Mouse (Mus musculus): ENCODE measurements at regions not wholly inside any gene's neighbourhood (a gene's known extent, or its start where the extent isn't known, plus 50 kb on each side); places are given as distances from the start of the nearest gene placed in this dataset.
A peak's percentile ranks its signal among the peaks of the same experiment; 100 is the strongest.

DNA sequence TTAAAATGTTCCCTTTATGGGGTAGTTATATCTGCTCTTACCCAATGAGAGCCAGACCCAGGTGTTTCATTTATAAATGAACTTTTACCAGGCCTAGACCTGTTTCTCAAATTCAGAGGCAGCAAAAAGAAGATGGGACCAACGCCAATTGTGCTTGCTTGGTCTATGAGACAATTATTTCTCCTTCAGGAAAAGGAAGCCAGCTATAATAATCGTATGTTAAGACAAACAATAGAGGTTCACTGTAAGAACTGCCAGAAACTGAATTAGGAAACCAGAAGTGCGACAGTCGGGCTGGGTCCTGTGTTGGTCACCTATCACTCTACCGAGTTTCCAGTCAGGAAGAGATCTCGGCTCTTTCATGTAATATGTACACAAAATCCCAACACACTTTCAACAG is 335.8 kb upstream of the Dach1 start:
- no peak for DNase-seq

DNA sequence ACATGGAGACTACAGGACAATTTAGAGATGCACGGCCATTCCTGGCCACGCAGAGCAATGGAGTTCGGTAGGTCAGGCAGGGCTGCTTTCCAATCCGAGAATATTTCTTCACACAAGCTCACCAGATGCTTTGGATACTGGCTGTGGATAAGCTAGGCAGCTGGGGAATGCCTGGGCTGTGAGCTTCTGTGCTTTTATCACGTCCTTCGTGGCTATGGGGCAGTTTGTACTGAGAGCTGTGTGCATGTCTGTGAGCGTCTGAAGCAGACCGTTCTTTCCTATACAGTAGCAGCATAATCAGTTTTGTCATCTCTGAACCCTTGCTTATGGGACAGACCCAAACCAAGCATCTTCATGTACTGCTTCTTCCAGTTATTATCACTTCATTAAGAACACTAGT is 307.9 kb upstream of the Dach1 start:
- no peak for DNase-seq

DNA sequence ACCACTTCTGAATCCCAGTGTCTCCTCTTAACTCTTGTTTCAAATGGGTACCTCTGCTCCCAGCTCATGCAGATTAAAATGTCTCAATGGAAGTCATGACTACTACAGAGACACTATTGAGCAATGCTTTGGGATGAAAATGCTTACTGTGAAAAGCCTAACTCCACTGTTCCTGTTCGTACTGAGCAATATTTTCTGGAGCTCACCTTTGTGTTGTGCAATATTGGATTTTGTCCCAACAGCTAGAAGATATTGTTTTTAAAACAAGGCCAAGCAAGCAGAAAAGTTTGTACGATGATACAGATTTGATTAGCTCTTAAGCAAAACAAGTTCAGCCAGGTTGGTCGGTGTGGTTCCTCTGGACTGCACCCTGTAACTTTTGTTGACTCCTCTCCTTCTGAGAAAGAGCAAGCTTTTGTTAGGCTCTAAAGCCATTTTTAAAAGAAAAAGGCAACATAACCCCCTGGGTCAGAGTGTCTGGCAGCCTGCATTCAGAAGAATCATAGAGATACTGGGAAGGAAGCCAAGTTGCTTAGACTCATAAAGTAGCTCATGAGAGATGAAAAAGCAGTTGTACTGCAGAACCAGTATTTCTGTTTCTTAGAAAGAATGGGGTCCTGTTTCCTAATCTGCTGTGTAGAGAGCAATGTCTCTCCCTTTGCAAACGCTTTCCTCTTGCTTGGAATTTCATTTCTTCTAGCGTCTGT is 302.4 kb upstream of the Dach1 start:
- no peak for DNase-seq

DNA sequence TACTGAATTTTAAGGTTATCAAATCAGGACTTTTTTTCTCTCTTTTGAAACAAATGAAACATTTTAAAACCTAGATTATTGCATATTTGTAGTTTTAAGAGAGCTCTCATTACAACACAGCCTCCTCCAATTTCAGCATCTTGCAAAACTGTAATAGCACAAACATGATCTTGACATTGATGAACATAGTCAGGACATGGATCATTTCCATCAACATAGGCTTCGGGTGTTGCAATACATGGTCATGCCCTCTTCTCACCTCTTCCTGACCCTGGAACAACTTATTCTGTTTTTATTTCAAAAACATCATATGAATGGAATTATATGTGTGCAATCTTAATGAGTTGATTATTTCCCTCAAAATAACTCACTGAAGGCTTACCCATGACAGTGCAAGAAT is 284.9 kb upstream of the Dach1 start:
- DNase-seq, result no peak

DNA sequence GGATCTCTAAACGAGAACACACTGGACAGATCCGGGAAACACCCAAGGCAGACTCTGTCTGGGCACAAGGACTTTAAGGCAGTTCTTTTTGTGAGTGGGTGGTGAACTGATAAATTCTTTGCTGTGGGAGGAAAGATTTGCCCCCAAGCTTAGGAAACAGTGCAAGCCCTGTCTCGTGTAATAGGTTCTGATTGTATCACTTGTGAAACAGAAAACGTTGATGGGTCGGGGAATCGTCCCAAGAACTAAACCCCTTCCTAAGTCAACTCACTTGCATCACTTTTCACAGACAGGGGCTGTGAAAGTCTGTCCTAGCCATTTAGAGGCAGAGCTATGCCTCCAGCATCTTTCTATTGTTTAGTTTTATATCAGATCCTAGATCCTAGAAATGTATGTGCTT is 282.6 kb upstream of the Dach1 start:
- no peak for DNase-seq

DNA sequence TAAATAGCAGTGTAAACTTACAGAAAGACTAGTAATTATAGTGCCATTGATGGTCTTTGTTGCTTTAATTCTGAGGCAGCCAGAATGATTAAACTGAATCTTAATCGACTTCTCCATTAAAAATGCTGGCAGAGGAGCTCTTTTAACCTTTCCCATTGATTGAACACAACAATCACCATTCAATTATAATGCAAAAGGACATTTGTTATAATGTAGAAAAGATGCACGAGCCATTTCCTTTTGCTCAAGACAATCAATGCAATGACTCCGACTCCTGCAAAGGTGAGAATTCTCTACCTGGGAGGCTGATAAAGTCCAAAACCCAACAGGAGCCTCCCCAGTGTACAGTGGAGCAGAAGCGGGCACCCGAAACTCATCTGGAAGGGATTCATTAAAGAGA is 280.0 kb upstream of the Dach1 start:
- no peak for DNase-seq

DNA sequence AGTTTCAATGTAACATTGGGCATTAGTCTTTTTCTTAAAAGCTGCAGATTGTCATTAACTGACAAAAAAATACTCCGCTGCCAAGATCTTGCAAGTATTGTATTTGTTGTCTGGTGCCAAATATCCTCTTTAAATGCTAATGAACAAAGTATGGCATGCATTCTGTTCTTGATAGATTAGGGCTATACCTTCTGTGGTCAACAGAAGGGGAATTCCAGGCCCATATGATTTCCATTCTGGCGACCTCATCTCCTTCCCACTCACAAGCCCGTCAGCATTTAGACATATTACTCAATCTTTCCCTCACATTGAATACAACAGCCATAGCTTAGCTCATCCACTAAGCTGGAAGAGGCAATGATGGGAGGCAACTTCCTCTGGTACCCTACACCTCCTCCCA is 272.8 kb upstream of the Dach1 start:
- DNase-seq, result peak; percentile 8 to 24

DNA sequence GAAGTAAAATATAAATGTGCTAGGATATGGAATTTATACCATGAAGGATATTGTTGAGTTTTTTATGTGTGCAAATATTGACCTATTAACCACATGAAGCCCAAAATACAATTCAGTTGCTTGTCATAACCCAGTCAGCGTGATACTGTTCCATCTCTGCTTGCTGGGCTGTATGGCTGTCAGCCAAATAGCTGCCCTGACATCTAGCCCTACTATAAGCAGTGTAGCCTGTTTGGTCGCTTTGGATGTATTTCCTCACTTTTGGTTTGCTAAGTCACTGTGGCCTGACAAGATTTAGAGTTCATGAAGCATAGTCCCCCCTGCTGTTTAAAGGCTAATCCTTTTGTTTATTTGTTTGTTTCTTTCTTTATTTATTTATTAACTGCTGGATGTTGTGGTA is 272.4 kb upstream of the Dach1 start:
- DNase-seq, result no peak

DNA sequence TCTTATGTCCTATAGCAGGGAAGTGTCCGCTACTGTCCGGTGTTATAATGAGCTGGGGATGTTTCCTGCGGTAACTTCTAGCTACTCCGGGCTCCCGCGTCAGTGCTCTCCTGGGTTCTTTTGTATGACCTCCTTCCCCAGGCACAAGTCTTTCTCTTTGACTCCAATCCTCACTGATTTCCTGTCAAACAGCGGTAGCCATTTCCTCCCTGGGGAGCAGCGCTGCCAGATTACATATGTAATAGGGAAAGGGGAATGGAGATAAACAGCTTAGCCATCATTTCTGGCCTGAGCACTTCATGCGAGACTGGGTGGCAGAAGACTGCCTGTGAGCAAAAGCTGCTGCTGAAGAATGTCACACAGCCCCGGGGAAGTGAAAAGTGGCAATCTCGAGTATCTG is 262.4 kb upstream of the Dach1 start:
- DNase-seq, result no peak

DNA sequence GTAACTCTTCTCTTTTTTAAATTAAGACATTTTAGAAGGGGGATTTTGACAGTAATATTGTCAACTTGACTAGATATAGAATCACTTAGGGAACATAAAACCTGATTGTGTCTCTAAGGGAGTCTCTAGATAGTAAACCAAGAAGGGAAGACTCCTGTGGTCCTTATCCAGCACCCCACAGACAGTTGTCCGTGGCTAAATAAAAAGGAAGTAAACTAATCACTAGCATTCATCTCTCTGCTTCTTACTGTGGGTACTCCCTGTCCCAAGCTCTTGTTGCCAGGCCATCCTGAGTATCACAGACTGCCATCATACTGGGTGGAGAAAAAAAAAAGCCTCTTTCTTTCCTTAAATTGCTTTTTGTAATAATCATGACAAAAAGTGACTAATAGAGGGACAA is 248.2 kb upstream of the Dach1 start:
- DNase-seq, result no peak

DNA sequence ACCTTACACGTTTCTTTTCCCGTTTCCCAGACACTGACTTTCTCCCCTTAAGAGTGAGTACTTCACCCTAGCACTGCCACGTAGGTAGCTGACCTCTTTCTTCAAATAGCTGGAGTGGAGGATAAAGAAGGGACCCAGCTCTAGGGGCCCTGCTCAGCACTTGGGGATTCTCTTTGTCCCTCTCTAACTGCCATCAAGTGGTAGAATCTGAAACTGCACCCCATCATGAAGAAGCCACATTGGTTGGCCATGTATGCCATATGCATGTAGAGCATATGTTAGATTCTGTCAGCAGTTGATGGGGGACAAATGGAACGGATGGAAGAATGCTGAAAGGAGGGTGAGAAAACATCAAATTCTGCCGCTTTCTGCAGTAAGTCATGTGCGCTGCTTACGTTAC is 244.6 kb upstream of the Dach1 start:
- no peak for DNase-seq

DNA sequence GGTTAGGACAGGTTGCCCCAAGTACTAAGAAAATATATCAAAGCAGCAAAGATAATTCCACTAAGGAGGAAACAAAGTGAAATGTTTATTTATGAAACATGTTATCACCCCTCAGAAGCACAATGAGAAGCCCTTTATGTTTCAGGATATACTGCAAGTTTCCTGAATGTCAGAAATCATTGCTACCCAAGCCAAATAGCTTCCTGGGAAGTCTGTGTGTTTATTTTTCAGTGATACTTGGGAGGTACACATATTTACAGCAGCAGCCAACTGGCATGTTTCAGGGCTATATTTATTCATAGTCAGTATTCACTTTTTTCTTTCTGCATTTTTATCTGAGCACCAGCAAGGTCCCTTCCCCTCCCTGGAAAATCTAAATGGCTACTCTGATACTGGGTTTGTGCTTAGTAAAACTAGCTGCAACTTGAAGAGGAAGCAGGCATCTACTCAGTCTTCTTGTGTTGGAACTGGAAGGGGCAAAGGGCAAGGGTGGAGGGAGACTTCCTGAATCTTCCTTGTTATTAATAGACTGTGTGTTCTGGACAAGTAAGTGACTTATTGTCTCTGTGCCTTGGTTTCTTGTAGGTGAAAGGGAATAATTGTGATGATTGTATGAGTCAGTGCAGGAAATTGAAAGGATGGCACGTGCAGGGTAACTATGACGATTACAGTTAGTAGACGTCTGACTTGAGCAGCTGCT is 236.5 kb upstream of the Dach1 start:
- no peak for DNase-seq

DNA sequence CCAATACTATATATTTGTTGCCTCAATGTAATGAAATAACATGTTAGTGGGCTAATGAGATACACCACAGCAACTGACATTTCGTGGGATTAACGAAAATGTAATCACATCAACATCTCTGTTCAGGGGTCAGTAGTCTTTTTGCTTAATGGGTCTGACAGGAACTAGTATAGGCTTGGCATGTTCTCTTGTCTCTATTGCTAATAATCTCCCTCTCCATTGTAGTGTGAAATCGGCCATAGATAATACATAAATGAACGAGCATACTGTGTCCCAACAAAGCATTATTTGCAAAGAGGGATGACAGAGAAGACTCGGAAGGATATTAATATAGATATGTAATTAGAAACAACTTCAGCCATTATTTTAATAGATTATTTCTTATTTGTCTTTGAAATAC is 234.5 kb upstream of the Dach1 start:
- no peak for DNase-seq

DNA sequence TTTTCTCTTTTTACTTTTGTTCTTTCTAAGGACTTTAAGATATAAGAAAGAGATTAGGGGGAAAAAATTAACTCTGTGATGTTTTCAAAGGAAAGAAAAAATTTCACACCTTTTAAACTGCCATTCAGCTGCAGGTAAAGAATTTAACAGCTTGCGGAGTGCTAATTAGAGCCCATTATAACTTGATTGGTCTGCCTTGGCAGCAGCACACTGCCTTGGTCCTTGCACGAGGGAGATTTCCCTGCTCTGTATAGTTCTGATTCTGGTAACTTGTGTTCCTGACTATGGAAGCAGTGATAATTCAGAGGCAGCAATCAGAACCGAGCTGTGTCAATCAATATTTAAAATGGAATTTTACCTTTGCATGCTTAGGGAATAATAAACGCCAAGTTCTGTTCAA is 218.3 kb upstream of the Dach1 start:
- DNase-seq, result no peak

Data from layer of hippocampus, postnatal 36 days (tissue).